Mouse (Mus musculus) C2C12 (cell line): ENCODE measurements around the gene Coq2. TPM values are rescaled to one million over a fixed set of nuclear protein-coding genes. Genes with fewer than 3 reads are reported as not detected.
A peak's percentile ranks its signal among the peaks of the same experiment; 100 is the strongest.

Experiments used
- H3K27me3 ChIP-seq: one replicate; pipeline ENCODE4 v1.6.1; 2011; ENCODE audit not compliant: control insufficient read depth, insufficient read depth, insufficient read length
- H3K36me3 ChIP-seq: one replicate; pipeline ENCODE4 v1.6.1; 2011; ENCODE audit not compliant: control insufficient read depth, insufficient read depth
- H3K4me3 ChIP-seq: one replicate; pipeline ENCODE4 v1.5.1; 2011; ENCODE audit warnings: mild to moderate bottlenecking, control low read depth; ENCODE audit not compliant: poor library complexity, insufficient read depth, severe bottlenecking
- H3K79me2 ChIP-seq: one replicate; pipeline ENCODE4 v1.6.1; 2011; ENCODE audit not compliant: control insufficient read depth, insufficient read depth
- H3K79me3 ChIP-seq: one replicate; pipeline ENCODE4 v1.6.1; 2011; ENCODE audit warnings: low read depth, control low read depth
- H3ac ChIP-seq: one replicate; pipeline ENCODE3; 2011; ENCODE audit warnings: low read depth; ENCODE audit not compliant: control insufficient read depth, insufficient read length
- CEBPB ChIP-seq: IDR thresholded peaks from one replicate; pipeline ENCODE4 v1.6.1; 2011; ENCODE audit warnings: low read depth, mild to moderate bottlenecking, control low read depth, moderate library complexity
- CTCF ChIP-seq: IDR thresholded peaks from one replicate; pipeline ENCODE4 v1.5.1; 2011; ENCODE audit not compliant: control insufficient read depth, insufficient read depth, insufficient read length
- FOSL1 ChIP-seq: IDR thresholded peaks from one replicate; pipeline ENCODE4 v1.8.0; 2011; ENCODE audit warnings: mild to moderate bottlenecking, low read length; ENCODE audit not compliant: poor library complexity, insufficient read depth, severe bottlenecking
- MAX ChIP-seq: IDR thresholded peaks from one replicate; pipeline ENCODE4 v1.6.1; 2011; ENCODE audit warnings: mild to moderate bottlenecking, control low read depth
- MYOD1 ChIP-seq: IDR thresholded peaks from one replicate; pipeline ENCODE4 v1.6.1; 2011; ENCODE audit warnings: low read depth; ENCODE audit not compliant: control insufficient read depth, insufficient read length
- MYOG ChIP-seq: IDR thresholded peaks from one replicate; pipeline ENCODE4 v1.6.1; 2011; ENCODE audit not compliant: control insufficient read depth, insufficient read length; ENCODE audit errors: extremely low read depth
- USF1 ChIP-seq: IDR thresholded peaks from one replicate; pipeline ENCODE4 v1.6.1; 2011; ENCODE audit warnings: low read depth, mild to moderate bottlenecking, control low read depth, moderate library complexity
- polyA plus RNA-seq: library from polyadenylated mRNA; unstranded; fragments of >200 nt; fragmentation: generic; extraction: Trizol; gene quantifications from one replicate; pipeline ENCODE4 v1.2.1, GENCODE M21; 2012; ENCODE audit warnings: missing spikeins

Gene Coq2
- polyA plus RNA-seq, 1 experiment, result 25.0 TPM

- TF ChIP-seq CTCF (no peak), FOSL1 (no peak), CEBPB (no peak), USF1 (no peak), MAX (no peak), MYOD1 (no peak), MYOG (no peak)
- Histone ChIP-seq H3K79me2 (no peaks in the 10 kb centered on the region), H3K36me3 (no peaks in the 10 kb centered on the region), H3ac (no peak overlapping the region), H3K4me3 (no peak overlapping the region), H3K79me3 (no peaks in the 10 kb centered on the region), H3K27me3 (no peaks in the 10 kb centered on the region)
Observed at GRCm38 (mm10) chr5:100697398-100697797, 22.5 kb upstream of the Coq2 start.

- Histone ChIP-seq H3K36me3 (no peaks in the 10 kb centered on the region), H3K27me3 (no peaks in the 10 kb centered on the region), H3K4me3 (no peak overlapping the region), H3K79me2 (no peaks in the 10 kb centered on the region), H3ac (no peak overlapping the region), H3K79me3 (no peaks in the 10 kb centered on the region)
- TF ChIP-seq CEBPB (no peak), MAX (no peak)
Observed at GRCm38 (mm10) chr5:100685631-100686030, 10.7 kb upstream of the Coq2 start.

GRCm38 (mm10) chr5:100680542-100680933 is 5.6 kb upstream of the Coq2 start:
- Histone ChIP-seq H3ac (no peak overlapping the region), H3K27me3 (no peaks in the 10 kb centered on the region), H3K4me3 (no peak overlapping the region), H3K79me2 (no peaks in the 10 kb centered on the region), H3K79me3 (no peaks in the 10 kb centered on the region), H3K36me3 (no peaks in the 10 kb centered on the region)
- TF ChIP-seq CEBPB (no peak), MYOG (no peak), CTCF (no peak), MYOD1 (no peak), MAX (no peak)

GRCm38 (mm10) chr5:100679911-100680541 is 5.1 kb upstream of the Coq2 start:
- TF ChIP-seq FOSL1 (no peak), MYOG (no peak)
- Histone ChIP-seq H3K36me3 (no peaks in the 10 kb centered on the region), H3K27me3 (no peaks in the 10 kb centered on the region), H3ac (no peak overlapping the region), H3K4me3 (no peak overlapping the region), H3K79me2 (no peaks in the 10 kb centered on the region), H3K79me3 (no peaks in the 10 kb centered on the region)

GRCm38 (mm10) chr5:100673745-100674486 is 1.0 kb downstream of the Coq2 start:
- TF ChIP-seq FOSL1 (no peak), USF1 (no peak), CTCF (no peak), CEBPB (no peak), MAX (no peak), MYOG (no peak), MYOD1 (no peak)
- Histone ChIP-seq H3K4me3 (peak overlapping the region; percentile 32), H3K36me3 (no peaks in the 10 kb centered on the region), H3ac (peak overlapping the region; percentile 97), H3K27me3 (no peaks in the 10 kb centered on the region), H3K79me3 (peaks cover 10% of the 10 kb centered on the region), H3K79me2 (peaks cover 32% of the 10 kb centered on the region)

GRCm38 (mm10) chr5:100672403-100672802 is 2.5 kb downstream of the Coq2 start:
- Histone ChIP-seq H3ac (no peak overlapping the region), H3K36me3 (no peaks in the 10 kb centered on the region), H3K79me2 (peaks cover 32% of the 10 kb centered on the region), H3K4me3 (no peak overlapping the region), H3K27me3 (no peaks in the 10 kb centered on the region), H3K79me3 (peaks cover 10% of the 10 kb centered on the region)
- no peak for TF ChIP-seq FOSL1
- TF ChIP-seq USF1, result no peak
- no peak for TF ChIP-seq MAX
- TF ChIP-seq CTCF, result no peak
- no peak for TF ChIP-seq CEBPB
- TF ChIP-seq MYOG, result no peak
- no peak for TF ChIP-seq MYOD1
